Comparison of ENCODE assay signal across 21 mouse cellular contexts in genomic region chr12:50969402-50969801, GRCm38 (mm10).
DNase-seq lines count a peak whose midpoint lies in the region; ATAC-seq and TF ChIP-seq lines count a peak whose summit lies in the region.
"Had no signal": no experiment of that assay in that cellular context is flagged by ENCODE, and none has a peak within 500 bp of the region (broad histone marks: within the 10 kb centered on the region; RNA-seq: fewer than 3 reads in every experiment).

No protein-coding gene starts in this region.

- intact Hi-C loops in gastrocnemius, postnatal 36 days (cut with DNase I), result no loop called here

- H3K4me2 ChIP-seq in hindbrain, embryonic 11.5 days (replicated peaks; ENCODE audit: low read depth, low read length), result no peak overlapping the region
- no peak overlapping the region for H3K4me2 ChIP-seq in hindbrain, embryonic 16.5 days (ENCODE audit: low read length)
- no peak overlapping the region for H3K4me2 ChIP-seq in forebrain, embryonic 15.5 days (replicated peaks)
- no peak overlapping the region for H3K4me2 ChIP-seq in midbrain, postnatal 0 days (ENCODE audit: low read depth, low read length, poor library complexity, severe bottlenecking)
- H3K4me2 ChIP-seq: heart, embryonic 13.5 days; limb, embryonic 15.5 days; liver, embryonic 15.5 days had no signal

- H3K4me3 ChIP-seq in hindbrain, embryonic 11.5 days (ENCODE audit: low read depth, low read length), result no peak overlapping the region
- H3K4me3 ChIP-seq in hindbrain, embryonic 16.5 days (ENCODE audit: low read length), result no peak overlapping the region
- no peak overlapping the region for H3K4me3 ChIP-seq in forebrain, embryonic 15.5 days
- no peak overlapping the region for H3K4me3 ChIP-seq in midbrain, postnatal 0 days (ENCODE audit: low read depth, low read length)
- H3K4me3 ChIP-seq: heart, embryonic 13.5 days; limb, embryonic 15.5 days; liver, embryonic 15.5 days; myocyte had no signal

- 0 out of 2 replicates have a peak, but pooled peaks cover 2% of the 10 kb centered on the region for H3K9me3 ChIP-seq in hindbrain, embryonic 11.5 days (ENCODE audit: control insufficient read depth, low read length)
- H3K9me3 ChIP-seq in hindbrain, embryonic 16.5 days (ENCODE audit: control insufficient read depth, low read length), result no peaks in the 10 kb centered on the region
- H3K9me3 ChIP-seq in forebrain, embryonic 15.5 days, result no peaks in the 10 kb centered on the region
- no peaks in the 10 kb centered on the region for H3K9me3 ChIP-seq in midbrain, postnatal 0 days (ENCODE audit: low read length)
- H3K9me3 ChIP-seq: limb, embryonic 15.5 days; liver, embryonic 15.5 days had no signal

- H3K36me3 ChIP-seq in hindbrain, embryonic 11.5 days (ENCODE audit: control insufficient read depth, insufficient read depth, low read length), result no peaks in the 10 kb centered on the region
- no peaks in the 10 kb centered on the region for H3K36me3 ChIP-seq in hindbrain, embryonic 16.5 days (ENCODE audit: control insufficient read depth, insufficient read depth, low read length)
- no peaks in the 10 kb centered on the region for H3K36me3 ChIP-seq in forebrain, embryonic 15.5 days
- H3K36me3 ChIP-seq in midbrain, postnatal 0 days (ENCODE audit: insufficient read depth, low read length), result no peaks in the 10 kb centered on the region
- H3K36me3 ChIP-seq: heart, embryonic 13.5 days; limb, embryonic 15.5 days; liver, embryonic 15.5 days had no signal

- 37% methylated on average over 3 of the region's 3 CpGs for WGBS in hindbrain, embryonic 11.5 days
- 23% methylated on average over 3 of the region's 3 CpGs for WGBS in hindbrain, embryonic 16.5 days
- 16% methylated on average over 3 of the region's 3 CpGs for WGBS in forebrain, embryonic 15.5 days
- 24% methylated on average over 3 of the region's 3 CpGs for WGBS in midbrain, postnatal 0 days

- H3K9ac ChIP-seq in hindbrain, embryonic 11.5 days (ENCODE audit: low read depth, low read length), result no peak overlapping the region
- H3K9ac ChIP-seq in hindbrain, embryonic 16.5 days (ENCODE audit: low read depth, low read length), result no peak overlapping the region
- no peak overlapping the region for H3K9ac ChIP-seq in forebrain, embryonic 15.5 days (replicated peaks)
- H3K9ac ChIP-seq in midbrain, postnatal 0 days (replicated peaks; ENCODE audit: low read length, poor library complexity, severe bottlenecking), result no peak overlapping the region
- H3K9ac ChIP-seq: heart, embryonic 13.5 days; limb, embryonic 15.5 days; liver, embryonic 15.5 days had no signal

- TF ChIP-seq CTCF in midbrain, postnatal 0 days (IDR thresholded peaks at IDR 0.05), result no peak

- no peaks in the 10 kb centered on the region for H3K4me1 ChIP-seq in hindbrain, embryonic 11.5 days (replicated peaks; ENCODE audit: control insufficient read depth, insufficient read depth, low read length)
- no peaks in the 10 kb centered on the region for H3K4me1 ChIP-seq in hindbrain, embryonic 16.5 days (ENCODE audit: control insufficient read depth, insufficient read depth, low read depth, low read length)
- peaks cover 16% of the 10 kb centered on the region for H3K4me1 ChIP-seq in forebrain, embryonic 15.5 days
- H3K4me1 ChIP-seq in midbrain, postnatal 0 days (ENCODE audit: insufficient read depth, low read length), result no peaks in the 10 kb centered on the region
- H3K4me1 ChIP-seq: heart, embryonic 13.5 days; limb, embryonic 15.5 days; liver, embryonic 15.5 days had no signal

- no peak overlapping the region for H3K27ac ChIP-seq in hindbrain, embryonic 11.5 days (ENCODE audit: low read depth, low read length)
- no peak overlapping the region for H3K27ac ChIP-seq in hindbrain, embryonic 16.5 days (ENCODE audit: low read depth, low read length)
- peak overlapping the region; percentile 87 for H3K27ac ChIP-seq in forebrain, embryonic 15.5 days (replicated peaks)
- 0 out of 2 replicates have a peak overlapping the region, but pooled peaks have one; percentile 27 for H3K27ac ChIP-seq in midbrain, postnatal 0 days (ENCODE audit: low read depth, low read length)
- H3K27ac ChIP-seq: heart, embryonic 13.5 days; hindbrain, postnatal 0 days; kidney, postnatal 0 days; limb, embryonic 15.5 days; liver, embryonic 15.5 days had no signal

- peak; percentile 18 for DNase-seq in hindbrain, embryonic 11.5 days (ENCODE audit: low spot score)
- DNase-seq in R1 (ENCODE audit: low read depth, low spot score), result peak; percentile 27
- no peak for DNase-seq in midbrain, postnatal 0 days (ENCODE audit: low spot score)
- no peak for DNase-seq in gastrocnemius, postnatal 36 days
- no peak for DNase-seq in layer of hippocampus, postnatal 36 days
- DNase-seq in left cerebral cortex, adult 11 months (ENCODE audit: low spot score), result no peak
- DNase-seq: adrenal gland, postnatal 14 days; B cell, adult 2 months; cerebellum, adult 11 months; cerebellum, postnatal 14 days; right cerebral cortex, postnatal 4 days had no signal

- peak; percentile 46; the same call in 1 of the 2 replicates for ATAC-seq in hindbrain, embryonic 11.5 days (ENCODE audit: low FRiP score)
- ATAC-seq in hindbrain, embryonic 16.5 days, result no peak
- 0 out of 2 replicates have a peak, but pooled peaks have one; percentile 27 for ATAC-seq in forebrain, embryonic 15.5 days (replicated peaks)
- ATAC-seq in midbrain, postnatal 0 days (ENCODE audit: low FRiP score), result no peak
- ATAC-seq: activated CD4-positive, CD25-positive, alpha-beta regulatory T cell, adult 4 months; hindbrain, postnatal 0 days; intestine, postnatal 0 days had no signal

- H3K27me3 ChIP-seq in hindbrain, embryonic 11.5 days (ENCODE audit: control insufficient read depth, insufficient read depth, low read length), result no peaks in the 10 kb centered on the region
- H3K27me3 ChIP-seq in hindbrain, embryonic 16.5 days (replicated peaks; ENCODE audit: control insufficient read depth, insufficient read depth, low read length), result no peaks in the 10 kb centered on the region
- H3K27me3 ChIP-seq in forebrain, embryonic 15.5 days, result no peaks in the 10 kb centered on the region
- H3K27me3 ChIP-seq in midbrain, postnatal 0 days (ENCODE audit: insufficient read depth, low read length), result no peaks in the 10 kb centered on the region
- H3K27me3 ChIP-seq: heart, embryonic 13.5 days; limb, embryonic 15.5 days; liver, embryonic 15.5 days had no signal

Comparison
In these comparisons a context has a peak if more than half of its experiments do, and no peak if none do; other contexts are left out.
1. ATAC-seq: peak in hindbrain, embryonic 11.5 days (single experiment) and forebrain, embryonic 15.5 days (single experiment); none in hindbrain, embryonic 16.5 days (single experiment) and midbrain, postnatal 0 days (single experiment).
2. DNase-seq: peak in hindbrain, embryonic 11.5 days (single experiment) and R1 (single experiment); none in midbrain, postnatal 0 days (single experiment), gastrocnemius, postnatal 36 days (0 of 2), layer of hippocampus, postnatal 36 days (0 of 2) and left cerebral cortex, adult 11 months (single experiment).
3. H3K27ac ChIP-seq: peak in forebrain, embryonic 15.5 days (single experiment) and midbrain, postnatal 0 days (single experiment); none in hindbrain, embryonic 11.5 days (single experiment) and hindbrain, embryonic 16.5 days (single experiment).